In genomic region chr19:59574346-59574745, GRCm38 (mm10) we compare ENCODE assay signal across 15 mouse cellular contexts.
A peak's percentile ranks its signal among the peaks of the same experiment; 100 is the strongest.
DNase-seq lines count a peak whose midpoint lies in the region.
"Had no signal": no experiment of that assay in that cellular context is flagged by ENCODE, and none has a peak within 500 bp of the region (broad histone marks: within the 10 kb centered on the region; RNA-seq: fewer than 3 reads in every experiment).

No protein-coding gene starts in this region.

- DNase-seq in adrenal gland, postnatal 36 days, result peak; percentile 4 to 18
- no peak for DNase-seq in adrenal gland, postnatal 4 days (ENCODE audit: low spot score in 2 of 2)
- peak; percentile 66 for DNase-seq in heart, adult 11 months
- no peak for DNase-seq in heart, adult 8-10 months (ENCODE audit: low spot score)
- DNase-seq in left cerebral cortex, postnatal 4 days, result peak; percentile 32
- no peak for DNase-seq in left cerebral cortex, postnatal 14 days (ENCODE audit: low spot score in 2 of 2)
- DNase-seq in testis, postnatal 10 days (ENCODE audit: low spot score), result peak; percentile 19
- no peak for DNase-seq in testis, postnatal 14 days (ENCODE audit: low spot score)
- DNase-seq: cerebellum, adult 9-11 months; gastrocnemius, postnatal 14 days; heart, adult 2 months; kidney, adult 8-10 months; kidney, postnatal 14 days; layer of hippocampus, postnatal 36 days; thymus, postnatal 25 days had no signal

- intact Hi-C loops in left cerebral cortex, postnatal 4 days (cut with DNase I), result no loop called here
- intact Hi-C loops in left cerebral cortex, postnatal 14 days (cut with DNase I), result no loop called here

Comparison
In these comparisons a context has a peak if more than half of its experiments do, and no peak if none do; other contexts are left out.
1. DNase-seq: peak in adrenal gland, postnatal 36 days (2 of 2), heart, adult 11 months (single experiment), left cerebral cortex, postnatal 4 days (single experiment) and testis, postnatal 10 days (single experiment); none in adrenal gland, postnatal 4 days (0 of 2), heart, adult 8-10 months (single experiment), left cerebral cortex, postnatal 14 days (0 of 2) and testis, postnatal 14 days (single experiment).